Mouse (Mus musculus): ENCODE results near the gene Dzank1.

Gene Dzank1

GRCm38 (mm10) chr2:144465876-144466575, 61.2 kb downstream of the Dzank1 start:
- no peak for DNase-seq (ENCODE audit: low read depth, low spot score)

DNA sequence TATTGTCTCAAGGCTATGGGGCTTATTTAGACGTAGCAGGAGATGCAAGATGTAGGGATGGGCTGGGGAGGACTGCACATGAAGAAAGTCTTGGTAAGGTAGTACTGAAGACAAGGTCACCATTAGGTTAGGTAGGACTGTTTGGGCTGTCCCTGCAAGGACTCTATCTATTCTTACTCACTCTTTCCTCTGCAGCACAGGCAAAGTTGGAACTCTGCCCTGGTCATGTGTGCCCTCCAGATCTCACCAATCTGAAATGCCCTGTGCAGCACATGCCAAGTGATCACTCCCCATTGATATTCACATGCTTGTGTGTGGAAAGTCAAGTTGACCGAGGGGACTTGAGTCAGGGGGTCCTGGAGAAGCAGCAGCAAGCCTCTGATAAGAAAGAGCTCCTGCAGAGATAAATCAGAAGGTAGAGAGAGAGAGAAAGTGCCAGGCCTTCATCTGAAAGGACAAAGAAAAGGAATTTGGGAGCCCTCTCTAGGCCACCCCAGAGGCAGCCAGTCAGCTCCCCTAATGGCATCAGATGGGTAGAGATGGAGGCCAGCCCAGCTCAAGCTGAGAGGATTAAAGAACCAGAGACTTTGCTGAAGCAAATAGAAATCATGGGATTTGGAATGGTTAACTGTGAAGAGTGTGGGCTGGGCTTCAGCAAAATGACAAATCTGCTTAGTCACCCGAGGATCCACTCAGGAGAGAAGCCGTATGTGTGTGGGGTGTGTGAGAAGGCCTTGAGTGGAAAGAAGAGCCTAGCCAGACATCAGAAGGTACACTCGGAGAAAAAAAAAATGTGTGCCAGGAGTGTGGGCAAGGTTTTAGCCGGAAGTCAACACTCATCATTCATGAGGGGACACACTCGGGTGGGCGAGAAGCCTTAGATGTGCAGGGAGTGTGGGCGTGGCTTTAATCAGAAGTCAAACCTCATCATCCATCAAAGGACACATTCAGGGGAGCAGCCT, 62.1 kb downstream of the Dzank1 start:
- DNase-seq (ENCODE audit: low read depth, low spot score), result no peak

- no peak for DNase-seq (ENCODE audit: low read depth, low spot score)
Observed at GRCm38 (mm10) chr2:144464182-144464581, 63.0 kb downstream of the Dzank1 start.

- peak; percentile 89 for DNase-seq (ENCODE audit: low read depth, low spot score)
Observed at GRCm38 (mm10) chr2:144458975-144459754, 68.0 kb downstream of the Dzank1 start.

DNA sequence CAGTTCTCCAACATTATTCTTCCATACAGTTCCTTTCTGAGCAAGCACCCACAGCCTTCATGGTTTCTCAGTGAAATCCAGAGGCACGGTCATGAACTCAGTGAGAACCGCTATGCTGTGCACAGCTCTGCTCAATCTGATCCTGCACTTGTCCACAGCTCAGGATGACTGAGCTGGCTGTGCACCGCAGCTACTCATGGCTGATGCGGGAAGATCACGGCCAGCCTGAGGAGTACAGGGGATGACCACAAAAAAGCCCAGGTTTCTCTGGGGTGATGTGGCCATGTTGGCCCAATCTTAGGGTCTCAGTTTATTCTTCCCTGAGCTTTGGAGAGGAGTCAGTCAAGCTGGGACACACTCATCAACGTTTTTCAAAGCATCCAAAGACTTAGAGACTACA, 68.9 kb downstream of the Dzank1 start:
- DNase-seq (ENCODE audit: low read depth, low spot score), result no peak

DNA sequence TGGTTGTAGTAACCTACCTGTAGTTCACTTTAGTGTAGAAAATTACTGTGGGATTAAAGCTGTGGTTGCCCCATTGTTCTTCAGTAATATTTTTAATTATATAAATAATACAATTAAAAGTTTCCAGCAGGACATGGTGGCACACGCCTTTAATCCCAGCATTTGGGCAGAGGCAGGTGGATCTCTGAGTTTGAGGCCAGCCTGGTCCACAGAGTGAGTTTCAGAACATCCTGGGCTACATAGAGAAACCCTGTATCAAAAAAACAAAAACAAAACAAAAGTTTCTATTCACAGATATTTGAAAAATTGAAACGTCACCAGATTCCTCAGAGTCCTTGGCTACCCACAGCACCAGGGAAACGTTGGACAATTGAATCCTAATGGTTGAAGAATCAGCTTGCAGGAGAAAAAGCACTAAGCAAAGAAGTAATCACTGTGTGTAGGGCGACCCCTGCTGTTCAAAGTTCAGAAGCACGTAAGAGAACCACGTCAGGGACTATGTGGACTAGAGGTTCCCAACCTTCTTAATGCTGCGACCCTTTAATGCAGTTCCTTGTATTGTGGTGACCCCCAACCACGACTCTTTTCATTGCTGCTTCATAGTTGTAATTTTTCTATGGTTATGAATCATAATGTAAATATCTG, 74.7 kb downstream of the Dzank1 start:
- peak; percentile 86 for DNase-seq (ENCODE audit: low read depth, low spot score)

DNA sequence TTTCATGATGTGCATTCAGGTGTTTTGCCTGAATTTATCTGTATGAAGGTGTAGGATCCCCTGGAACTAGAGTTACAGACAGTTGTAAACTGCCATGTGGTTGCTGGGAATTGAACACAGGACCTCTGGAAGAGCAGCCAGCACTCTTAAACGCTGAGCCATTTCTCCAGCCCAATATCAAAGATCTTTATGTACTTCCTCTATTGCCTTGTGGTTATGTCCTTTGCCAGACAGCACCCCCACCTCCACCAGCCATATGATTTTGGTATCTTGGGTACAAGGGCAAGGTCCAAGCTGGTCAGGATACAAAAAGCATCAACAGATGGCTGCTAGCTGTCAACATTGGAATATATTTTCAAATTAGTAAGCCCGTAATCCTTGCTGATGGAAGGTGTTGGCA, 76.8 kb downstream of the Dzank1 start:
- DNase-seq (ENCODE audit: low read depth, low spot score), result no peak

DNA sequence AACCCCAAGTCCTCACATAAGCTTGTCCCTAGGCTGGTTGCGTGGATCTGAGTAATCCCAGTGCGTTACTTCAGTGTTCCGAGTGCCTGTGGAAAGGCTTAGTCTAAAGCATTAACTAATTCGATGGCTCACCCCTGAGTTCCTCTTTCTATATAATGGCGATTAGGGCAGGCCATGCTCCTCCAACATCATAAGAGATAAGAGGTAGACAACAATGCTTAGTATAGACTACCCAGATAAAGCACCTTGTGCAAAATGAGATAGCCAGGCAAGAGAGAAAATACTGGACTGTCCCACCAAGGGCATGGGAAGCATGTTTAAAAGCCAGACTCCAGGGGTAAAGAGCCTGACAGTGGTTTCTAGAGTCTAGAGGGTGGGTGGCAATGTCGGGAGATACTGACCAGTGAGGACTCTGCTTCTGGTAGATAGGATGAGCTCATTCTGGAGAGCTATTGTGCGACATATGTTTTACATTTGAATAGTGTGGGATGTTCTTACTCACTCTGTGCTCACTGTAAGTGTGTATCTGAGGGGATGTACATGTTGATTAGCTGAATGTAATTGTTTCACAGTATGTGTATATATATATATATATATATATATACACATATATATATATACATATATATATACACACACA, 80.7 kb downstream of the Dzank1 start:
- no peak for DNase-seq (ENCODE audit: low read depth, low spot score)

DNA sequence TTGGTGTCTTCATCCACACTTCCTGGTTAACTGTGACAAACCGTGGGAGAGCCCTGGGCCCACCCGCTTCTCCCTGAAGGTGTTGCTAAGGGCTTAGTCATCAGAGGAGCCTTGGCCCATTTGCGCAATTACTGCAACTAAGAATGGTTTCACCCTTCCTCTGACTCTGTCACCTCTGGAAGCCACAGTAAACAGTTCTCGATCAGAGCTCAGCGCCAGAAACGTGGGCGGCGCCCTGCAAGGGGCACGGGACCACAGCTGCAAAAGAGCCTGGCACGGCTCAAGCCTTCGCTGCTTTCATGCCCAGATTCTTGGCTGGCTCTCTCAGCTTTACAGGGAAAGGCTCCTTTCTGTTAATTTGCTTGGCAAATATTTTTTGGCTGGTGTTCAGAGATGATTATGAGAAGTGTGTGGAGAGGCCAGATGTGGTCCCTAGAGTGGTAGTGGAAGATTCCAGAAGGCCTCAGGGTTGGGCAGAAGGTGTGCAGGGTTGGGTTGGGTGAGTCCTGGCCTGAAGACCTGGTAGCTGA, 85.8 kb downstream of the Dzank1 start:
- no peak for DNase-seq (ENCODE audit: low read depth, low spot score)

GRCm38 (mm10) chr2:144439191-144439700, 88.0 kb downstream of the Dzank1 start:
- DNase-seq (ENCODE audit: low read depth, low spot score), result no peak

GRCm38 (mm10) chr2:144438424-144438823, 88.8 kb downstream of the Dzank1 start:
- peak; percentile 44 for DNase-seq (ENCODE audit: low read depth, low spot score)

GRCm38 (mm10) chr2:144435679-144436078, 91.5 kb downstream of the Dzank1 start:
- no peak for DNase-seq (ENCODE audit: low read depth, low spot score)

DNA sequence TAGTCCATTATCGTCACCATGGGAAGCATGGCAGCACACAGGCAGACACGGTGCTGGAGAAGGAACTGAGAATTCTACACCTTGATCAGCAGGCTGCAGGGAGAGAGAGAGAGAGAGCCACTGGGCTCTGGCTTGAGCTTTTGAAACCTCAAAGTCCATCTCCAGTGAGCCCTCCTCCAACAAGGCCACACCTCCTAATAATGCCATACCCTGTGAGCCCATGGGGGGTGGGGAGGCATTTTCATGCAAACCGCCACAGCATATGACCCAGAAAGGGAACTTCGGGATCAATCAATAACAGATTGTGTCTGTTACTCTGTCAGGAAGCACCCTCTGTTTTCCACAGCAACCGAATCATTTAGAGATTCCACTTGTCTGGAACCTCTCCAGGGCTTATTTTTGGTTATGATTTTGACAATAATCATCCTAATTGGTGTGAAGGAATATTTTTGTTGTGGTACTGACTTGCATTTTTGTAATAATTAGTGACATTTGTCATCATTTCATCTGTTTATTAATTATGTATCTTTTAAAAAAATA, 95.9 kb downstream of the Dzank1 start:
- DNase-seq (ENCODE audit: low read depth, low spot score), result no peak

DNA sequence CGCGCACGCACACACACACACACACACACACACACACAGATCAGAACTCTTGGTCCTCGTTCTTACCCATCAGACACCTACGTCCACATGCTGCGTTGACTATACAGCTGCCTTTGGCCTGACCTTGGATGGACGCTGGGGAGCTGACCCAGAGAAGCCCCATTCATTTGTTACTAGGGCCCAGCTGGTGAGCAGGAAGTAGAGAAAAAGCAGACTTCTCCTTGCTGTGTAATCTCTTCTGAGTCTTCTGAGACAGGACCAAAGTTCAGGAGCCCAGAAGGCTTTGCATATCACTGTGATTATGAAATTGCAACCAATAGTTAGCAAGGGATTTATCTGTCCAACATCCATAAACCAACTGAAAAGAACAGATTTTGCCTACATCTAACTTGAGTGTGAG, 98.0 kb downstream of the Dzank1 start:
- DNase-seq (ENCODE audit: low read depth, low spot score), result no peak

DNA sequence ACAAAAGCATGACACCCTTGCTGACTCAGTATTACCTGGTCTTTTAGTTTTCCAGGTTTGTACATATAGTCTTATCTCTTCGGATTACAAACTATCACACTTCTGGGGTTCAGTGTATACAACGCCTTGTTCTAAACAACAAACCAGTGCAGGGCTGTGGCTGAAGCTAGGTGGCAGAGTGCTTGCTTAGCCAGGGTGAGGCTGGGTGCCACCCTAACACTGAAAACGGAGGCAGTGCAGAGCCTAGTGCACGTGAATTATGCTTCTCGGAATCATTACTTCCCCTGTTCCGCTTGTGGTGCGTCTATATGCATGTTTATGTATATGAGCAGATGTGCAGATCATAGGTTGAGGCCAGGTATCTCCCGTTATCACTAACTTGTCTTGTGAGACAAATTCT, 98.6 kb downstream of the Dzank1 start:
- no peak for DNase-seq (ENCODE audit: low read depth, low spot score)

DNA sequence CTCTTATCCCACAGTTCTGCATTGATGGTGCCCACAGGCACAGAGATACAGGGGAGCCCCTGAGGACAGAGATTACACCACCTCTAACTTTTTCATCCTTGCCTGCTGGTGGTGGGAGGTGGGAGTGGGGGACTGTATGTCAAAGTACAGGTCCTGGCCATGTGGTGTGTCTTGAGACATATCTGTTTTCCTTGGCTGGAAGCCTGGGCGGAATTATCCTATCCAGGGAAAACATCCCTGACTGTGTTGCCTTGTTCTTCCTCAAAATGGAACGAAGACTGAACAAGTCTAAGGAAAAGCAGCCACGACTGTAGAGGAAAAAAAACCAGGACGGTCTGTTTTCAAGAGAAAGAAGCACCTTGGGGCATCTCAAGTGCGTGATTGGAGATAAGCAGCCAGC, 99.4 kb downstream of the Dzank1 start:
- no peak for DNase-seq (ENCODE audit: low read depth, low spot score)

- no peak for DNase-seq (ENCODE audit: low read depth, low spot score)
Observed at GRCm38 (mm10) chr2:144425761-144426160, 101.5 kb downstream of the Dzank1 start.

- DNase-seq (ENCODE audit: low read depth, low spot score), result no peak
Observed at GRCm38 (mm10) chr2:144422094-144422675, 105.0 kb downstream of the Dzank1 start.
